7 mouse cellular contexts compared by ENCODE assay signal in the genomic region with DNA sequence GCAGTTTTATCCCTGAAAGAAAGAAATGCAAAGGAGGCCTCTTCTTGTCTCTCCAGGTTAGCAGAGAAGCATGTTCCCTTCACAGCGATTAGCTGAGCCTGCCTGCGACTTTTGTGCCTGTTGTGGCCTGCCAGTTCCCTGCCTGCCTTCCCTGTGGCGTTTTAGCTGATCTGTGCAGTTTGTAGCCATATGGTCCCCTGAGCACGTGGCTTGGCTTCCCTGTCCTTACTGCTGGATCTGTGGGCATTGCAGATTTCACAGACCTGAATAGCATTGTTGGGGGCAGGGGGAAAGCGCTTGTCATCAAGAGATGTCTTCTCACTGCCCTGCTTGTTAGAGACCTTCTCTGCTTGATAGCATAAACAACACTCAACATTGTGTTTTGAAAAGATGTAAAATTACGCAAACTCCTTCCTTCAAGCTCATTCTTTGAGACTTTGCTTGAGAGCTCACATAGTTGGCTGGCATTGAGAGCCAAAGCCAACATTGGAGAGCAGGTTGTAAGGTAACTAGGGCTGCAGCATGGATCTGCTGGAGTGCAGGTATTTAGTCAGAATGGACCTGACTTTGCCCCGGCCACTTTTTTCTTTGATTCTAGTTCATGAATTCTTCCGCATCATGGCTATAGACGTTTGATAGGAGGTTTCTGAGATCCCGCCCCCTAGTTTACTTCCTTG.
DNase-seq lines count a peak whose midpoint lies in the region; ATAC-seq lines count a peak whose summit lies in the region.

No protein-coding gene starts in this region.

- no peak overlapping the region for H3K9ac ChIP-seq in neural tube, embryonic 15.5 days (replicated peaks)

- H3K27ac ChIP-seq in neural tube, embryonic 15.5 days (replicated peaks): 0 out of 2 replicates have a peak overlapping the region, but pooled peaks have one; percentile 38
- H3K27ac ChIP-seq in limb, embryonic 10.5 days: no peak overlapping the region

- H3K9me3 ChIP-seq in neural tube, embryonic 15.5 days (replicated peaks): no peaks in the 10 kb centered on the region
- H3K9me3 ChIP-seq in limb, embryonic 10.5 days (replicated peaks): no peaks in the 10 kb centered on the region

- no peaks in the 10 kb centered on the region for H3K27me3 ChIP-seq in neural tube, embryonic 15.5 days (replicated peaks)
- no peaks in the 10 kb centered on the region for H3K27me3 ChIP-seq in limb, embryonic 10.5 days (ENCODE audit: low read depth, poor library complexity, severe bottlenecking)

- ATAC-seq in neural tube, embryonic 15.5 days (ENCODE audit: low FRiP score): no peak
- no peak for ATAC-seq in granulocyte monocyte progenitor cell, adult 5-6 weeks (replicated peaks; ENCODE audit: poor library complexity, severe bottlenecking)

- H3K36me3 ChIP-seq in neural tube, embryonic 15.5 days: no peaks in the 10 kb centered on the region; the same call in 1 of the 2 replicates
- peaks cover 53% of the 10 kb centered on the region for H3K36me3 ChIP-seq in limb, embryonic 10.5 days

- WGBS in neural tube, embryonic 15.5 days: 55% methylated on average over 10 of the region's 10 CpGs
- WGBS in limb, embryonic 10.5 days: 75% methylated on average over 10 of the region's 10 CpGs

- H3K4me3 ChIP-seq in neural tube, embryonic 15.5 days (replicated peaks): no peak overlapping the region
- H3K4me3 ChIP-seq in limb, embryonic 10.5 days: no peak overlapping the region

- peaks cover 17% of the 10 kb centered on the region for H3K4me1 ChIP-seq in neural tube, embryonic 15.5 days
- H3K4me1 ChIP-seq in limb, embryonic 10.5 days: no peaks in the 10 kb centered on the region

- peak; percentile 93 for DNase-seq in cerebellum, adult 8-10 months
- peak; percentile 41 for DNase-seq in embryo, embryonic 11 days
- peak; percentile 46 to 62 for DNase-seq in layer of hippocampus, postnatal 10 days (ENCODE audit: low spot score in 2 of 2)
- DNase-seq in limb, embryonic 10.5 days (ENCODE audit: low spot score): no peak
- DNase-seq in thymus, postnatal 0 days (ENCODE audit: low spot score): no peak

- no peak overlapping the region for H3K4me2 ChIP-seq in neural tube, embryonic 15.5 days

Comparison
In these comparisons a context has a peak if more than half of its experiments do, and no peak if none do; other contexts are left out.
1. DNase-seq: peak in cerebellum, adult 8-10 months (single experiment), embryo, embryonic 11 days (single experiment) and layer of hippocampus, postnatal 10 days (2 of 2); none in limb, embryonic 10.5 days (single experiment) and thymus, postnatal 0 days (single experiment).